Mouse (Mus musculus): ENCODE measurements around the gene Mrps17. TPM values are rescaled to one million over a fixed set of nuclear protein-coding genes. Genes with fewer than 3 reads are reported as not detected.

Mrps17 gene
- polyA plus RNA-seq (2017; shearing (Covaris generic)), result 67.4 TPM

GRCm38 (mm10) chr5:129715326-129715861 is at the start of gene Mrps17:
Gene Mrps17 (plus strand): TSS chr5:129715497.

GRCm38 (mm10) chr5:129670036-129670458 is 45.2 kb upstream of the Mrps17 start, which contains the start of gene Zfp11:
Gene Zfp11 (minus strand): TSS chr5:129670099.

GRCm38 (mm10) chr5:129708412-129708811 is 6.9 kb upstream of the Mrps17 start, which contains the start of gene Sept14:
Gene Sept14 (minus strand): TSS chr5:129708512.

GRCm38 (mm10) chr5:129724834-129725773 is 9.8 kb downstream of the Mrps17 start, which contains the start of gene Nipsnap2:
Gene Nipsnap2 (plus strand): TSS chr5:129725063.

Other genes starting within 250 kb of the Mrps17 start
- gene Sfswap, start 214.3 kb upstream of the Mrps17 start, polyA plus RNA-seq (2017; shearing (Covaris generic)), result 71.9 TPM
- gene Mmp17, start 131.3 kb upstream of the Mrps17 start, polyA plus RNA-seq (2017; shearing (Covaris generic)), result 1.7 TPM
- 0.72 TPM for gene Zfp11, start 45.4 kb upstream of the Mrps17 start, polyA plus RNA-seq (2017; shearing (Covaris generic))
- gene Sept14, start 7.0 kb upstream of the Mrps17 start, polyA plus RNA-seq (2017; shearing (Covaris generic)), result not detected
- gene Nipsnap2, start 9.6 kb downstream of the Mrps17 start, polyA plus RNA-seq (2017; shearing (Covaris generic)), result 26.3 TPM
- 26.9 TPM for gene Psph, start 72.0 kb downstream of the Mrps17 start, polyA plus RNA-seq (2017; shearing (Covaris generic))
- gene Sumf2, start 131.5 kb downstream of the Mrps17 start, polyA plus RNA-seq (2017; shearing (Covaris generic)), result 11.7 TPM
- 425 TPM for gene Chchd2, start 172.0 kb downstream of the Mrps17 start, polyA plus RNA-seq (2017; shearing (Covaris generic))
- gene Zbed5, start 180.2 kb downstream of the Mrps17 start, polyA plus RNA-seq (2017; shearing (Covaris generic)), result 0.67 TPM
- gene Phkg1, start 183.1 kb downstream of the Mrps17 start, polyA plus RNA-seq (2017; shearing (Covaris generic)), result 0.32 TPM
- gene Nupr1l, start 193.0 kb downstream of the Mrps17 start, polyA plus RNA-seq (2017; shearing (Covaris generic)), result 0.25 TPM
- gene Vkorc1l1, start 226.5 kb downstream of the Mrps17 start, polyA plus RNA-seq (2017; shearing (Covaris generic)), result 17.5 TPM

Measured in naive thymus-derived CD4-positive, alpha-beta T cell, adult 5 months (primary cell).